Mouse (Mus musculus): Measurements from ENCODE around the gene 0610010K14Rik. TPM values are rescaled to one million over a fixed set of nuclear protein-coding genes. Genes with fewer than 3 reads are reported as not detected.
A peak's percentile ranks its signal among the peaks of the same experiment; 100 is the strongest.

0610010K14Rik gene
- polyA plus RNA-seq, 1 experiment from 2014 or later, result 180 TPM

DNA sequence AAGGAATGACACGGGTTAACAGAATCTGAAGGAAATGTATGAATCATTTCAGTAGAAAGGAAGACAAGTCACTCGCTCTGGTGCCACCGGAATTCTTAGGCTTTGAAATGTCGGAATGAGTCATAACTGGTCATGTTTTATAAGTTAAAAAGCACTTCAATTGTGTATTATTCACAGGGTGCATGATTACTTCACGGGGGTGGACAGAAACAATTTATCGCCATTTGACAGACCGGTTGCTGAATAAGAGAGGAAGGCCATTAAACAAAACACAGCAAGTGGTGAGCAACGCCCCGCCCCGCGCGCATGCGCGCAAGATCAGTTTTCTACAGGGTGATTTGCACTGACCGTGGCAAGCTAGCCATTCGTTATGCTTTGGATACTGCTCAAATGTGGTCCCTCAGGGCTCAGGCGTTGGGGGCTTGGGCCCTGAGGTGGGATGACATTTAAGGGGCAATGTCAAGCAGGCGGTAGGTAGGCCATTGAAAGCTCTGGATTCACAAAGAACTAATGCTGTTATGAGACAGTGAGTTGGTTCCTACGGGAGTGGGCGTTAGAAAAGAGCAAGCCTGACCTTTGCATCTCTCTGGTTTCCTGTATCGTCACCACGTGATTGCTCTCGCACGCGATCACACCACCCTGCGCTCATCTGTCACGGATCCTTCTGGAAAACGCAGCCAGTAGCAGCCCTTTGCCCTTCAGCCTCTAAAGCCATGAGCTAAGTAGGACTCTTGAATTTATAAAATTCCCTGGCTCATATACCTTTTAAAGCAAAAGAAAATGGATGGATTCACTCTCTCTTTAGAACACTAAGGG lies 48.2 kb downstream of the 0610010K14Rik start:
- no peak overlapping the region for H3K9ac ChIP-seq (ENCODE audit: low read depth, low read length)
- H3K9me3 ChIP-seq (ENCODE audit: control insufficient read depth, low read length), result no peaks in the 10 kb centered on the region
- WGBS, result 79% methylated on average over 28 of the region's 28 CpGs
- no peaks in the 10 kb centered on the region for H3K36me3 ChIP-seq (ENCODE audit: control insufficient read depth, insufficient read depth, low read length)
- 0 out of 2 replicates have a peak, but pooled peaks cover 5% of the 10 kb centered on the region for H3K4me1 ChIP-seq (ENCODE audit: control insufficient read depth, insufficient read depth, low read length)
- H3K27ac ChIP-seq (ENCODE audit: low read depth, low read length), result no peak overlapping the region
- H3K4me2 ChIP-seq (replicated peaks; ENCODE audit: low read depth, low read length), result no peak overlapping the region
- no peak for ATAC-seq (ENCODE audit: low FRiP score, low TSS enrichment)
- no peaks in the 10 kb centered on the region for H3K27me3 ChIP-seq (ENCODE audit: control insufficient read depth, insufficient read depth, low read length)
- no peak overlapping the region for H3K4me3 ChIP-seq (ENCODE audit: low read length)

MicroRNAs encoded within 50 kb of the gene (microRNA counts, 519-probe panel; counts per million panel counts)
- not detected for microRNA mmu-miR-195
- not detected for microRNA mmu-miR-497

Small RNA genes lying within 50 kb of the gene (microRNA-seq; reads per million reads assigned to microRNA genes)
- gene Mir195a (637 reads per million, percentile 74 among the genes with 10 or more reads in this experiment), gene Mir497 (not detected), gene Mir497b (not detected)

Other genes starting within 250 kb of the 0610010K14Rik start
- gene Gabarap, start 246.8 kb downstream of the 0610010K14Rik start, polyA plus RNA-seq (2014; fragmentation: Nextera tagmentation; extraction: Ambion mirVana), result 426 and 499 TPM in 2 replicates
- gene Phf23, start 242.1 kb downstream of the 0610010K14Rik start, polyA plus RNA-seq (2014; fragmentation: Nextera tagmentation; extraction: Ambion mirVana), result 48.5 and 63.1 TPM in 2 replicates
- 28.2 and 34.9 TPM in 2 replicates for gene Dvl2, start 237.3 kb downstream of the 0610010K14Rik start, polyA plus RNA-seq (2014; fragmentation: Nextera tagmentation; extraction: Ambion mirVana)
- 41.1 and 58.4 TPM in 2 replicates for gene Acadvl, start 222.5 kb downstream of the 0610010K14Rik start, polyA plus RNA-seq (2014; fragmentation: Nextera tagmentation; extraction: Ambion mirVana)
- 13.2 and 16.4 TPM in 2 replicates for gene Dlg4, start 221.0 kb downstream of the 0610010K14Rik start, polyA plus RNA-seq (2014; fragmentation: Nextera tagmentation; extraction: Ambion mirVana)
- gene Asgr1, start 183.8 kb downstream of the 0610010K14Rik start, polyA plus RNA-seq (2014; fragmentation: Nextera tagmentation; extraction: Ambion mirVana), result 2.0 and 2.4 TPM in 2 replicates
- gene Asgr2, start 145.3 kb downstream of the 0610010K14Rik start, polyA plus RNA-seq (2014; fragmentation: Nextera tagmentation; extraction: Ambion mirVana), result not detected in 2 replicates
- 0.60 TPM in 1 of 2 replicates, not detected in the other for gene Mgl2, start 107.6 kb downstream of the 0610010K14Rik start, polyA plus RNA-seq (2014; fragmentation: Nextera tagmentation; extraction: Ambion mirVana)
- gene Clec10a, start 81.7 kb downstream of the 0610010K14Rik start, polyA plus RNA-seq (2014; fragmentation: Nextera tagmentation; extraction: Ambion mirVana), result 0.57 and 0.74 TPM in 2 replicates
- gene Slc16a11, start 25.2 kb downstream of the 0610010K14Rik start, polyA plus RNA-seq (2014; fragmentation: Nextera tagmentation; extraction: Ambion mirVana), result 3.0 and 3.5 TPM in 2 replicates
- 8.4 and 14.2 TPM in 2 replicates for gene Slc16a13, start 16.9 kb downstream of the 0610010K14Rik start, polyA plus RNA-seq (2014; fragmentation: Nextera tagmentation; extraction: Ambion mirVana)
- 19.2 and 20.0 TPM in 2 replicates for gene Bcl6b, start 8.1 kb downstream of the 0610010K14Rik start, polyA plus RNA-seq (2014; fragmentation: Nextera tagmentation; extraction: Ambion mirVana)
- 7.8 and 10.5 TPM in 2 replicates for gene Gm21988, start 1.9 kb upstream of the 0610010K14Rik start, polyA plus RNA-seq (2014; fragmentation: Nextera tagmentation; extraction: Ambion mirVana)
- gene Rnasek, start 1.9 kb upstream of the 0610010K14Rik start, polyA plus RNA-seq (2014; fragmentation: Nextera tagmentation; extraction: Ambion mirVana), result 149 and 173 TPM in 2 replicates
- 3.3 and 3.6 TPM in 2 replicates for gene Alox12, start 17.4 kb upstream of the 0610010K14Rik start, polyA plus RNA-seq (2014; fragmentation: Nextera tagmentation; extraction: Ambion mirVana)
- not detected in 2 replicates for gene Alox12e, start 84.7 kb upstream of the 0610010K14Rik start, polyA plus RNA-seq (2014; fragmentation: Nextera tagmentation; extraction: Ambion mirVana)
- gene Alox15, start 114.1 kb upstream of the 0610010K14Rik start, polyA plus RNA-seq (2014; fragmentation: Nextera tagmentation; extraction: Ambion mirVana), result 0.69 and 1.5 TPM in 2 replicates
- 27.8 and 39.0 TPM in 2 replicates for gene Pelp1, start 172.1 kb upstream of the 0610010K14Rik start, polyA plus RNA-seq (2014; fragmentation: Nextera tagmentation; extraction: Ambion mirVana)
- gene Arrb2, start 194.7 kb upstream of the 0610010K14Rik start, polyA plus RNA-seq (2014; fragmentation: Nextera tagmentation; extraction: Ambion mirVana), result 11.0 and 23.3 TPM in 2 replicates
- 48.7 and 50.0 TPM in 2 replicates for gene Med11, start 214.0 kb upstream of the 0610010K14Rik start, polyA plus RNA-seq (2014; fragmentation: Nextera tagmentation; extraction: Ambion mirVana)
- gene Zmynd15, start 221.5 kb upstream of the 0610010K14Rik start, polyA plus RNA-seq (2014; fragmentation: Nextera tagmentation; extraction: Ambion mirVana), result 0.33 and 0.88 TPM in 2 replicates
- gene Cxcl16, start 222.1 kb upstream of the 0610010K14Rik start, polyA plus RNA-seq (2014; fragmentation: Nextera tagmentation; extraction: Ambion mirVana), result 5.2 and 6.0 TPM in 2 replicates